Mouse (Mus musculus): ENCODE measurements at regions not wholly inside any gene's neighbourhood (a gene's known extent, or its start where the extent isn't known, plus 50 kb on each side); places are given as distances from the start of the nearest gene placed in this dataset.

DNA sequence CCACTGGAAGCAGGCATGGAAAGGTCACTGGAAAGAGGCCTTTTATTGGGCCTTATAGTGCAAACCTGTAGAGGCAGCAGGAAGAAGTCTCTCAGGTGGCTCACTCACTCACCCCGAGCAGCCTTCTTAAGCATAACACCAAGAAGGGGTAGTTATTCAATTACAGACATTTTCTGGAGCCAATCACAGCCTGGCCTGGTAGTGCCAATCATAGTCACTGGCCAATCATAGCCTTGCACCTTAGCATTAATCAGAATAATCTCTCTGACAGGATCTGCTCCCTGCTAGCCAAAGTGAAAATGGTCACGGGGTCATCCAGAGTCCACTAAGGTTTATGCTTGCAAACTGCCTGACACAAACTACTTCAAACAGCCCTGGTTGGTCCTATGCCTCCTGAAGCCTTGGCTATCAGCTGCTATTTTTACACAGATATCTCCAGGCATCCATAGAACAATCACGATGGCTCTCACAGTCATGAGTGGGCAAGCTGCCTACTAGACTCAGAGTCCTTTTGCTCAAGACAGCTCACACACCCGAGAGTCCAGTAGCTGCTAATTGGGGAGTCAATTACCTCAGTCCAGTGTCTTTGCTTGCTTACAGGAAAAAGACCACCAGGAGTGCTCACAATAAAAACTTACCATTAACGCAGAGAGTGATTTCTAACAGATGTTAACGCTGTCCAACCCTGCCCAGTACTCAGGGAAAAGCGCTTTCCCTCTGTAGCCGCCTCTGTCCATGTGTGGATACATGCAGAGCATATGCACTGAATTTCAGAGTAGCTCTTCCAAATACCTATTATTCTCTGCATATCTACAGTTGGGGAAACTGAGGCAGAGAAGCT lies 234.1 kb downstream of the Rybp start:
- DNase-seq (ENCODE audit: extremely low spot score in 1 of 2, low spot score in 1 of 2), result no peak

DNA sequence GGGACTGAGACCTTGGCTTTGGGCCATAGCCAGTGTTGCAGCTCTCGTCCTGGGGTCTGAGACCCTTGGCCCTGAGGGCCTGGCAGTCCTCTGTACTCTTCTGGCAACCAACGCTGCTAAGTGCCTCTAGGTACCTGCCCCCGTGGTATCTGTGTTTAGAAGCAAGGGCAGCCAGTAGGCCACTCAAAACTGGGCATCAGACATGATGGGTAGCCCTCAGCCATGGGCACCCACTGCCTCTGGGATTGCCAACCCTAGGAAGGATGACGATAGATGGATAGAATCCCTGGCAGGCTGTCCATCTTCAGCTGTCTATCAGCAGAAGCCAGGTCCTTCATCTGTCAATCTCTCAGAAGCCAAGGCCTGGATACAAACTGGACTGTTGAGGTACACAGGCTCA lies 234.9 kb downstream of the Rybp start:
- DNase-seq (ENCODE audit: extremely low spot score in 1 of 2, low spot score in 1 of 2), result no peak

DNA sequence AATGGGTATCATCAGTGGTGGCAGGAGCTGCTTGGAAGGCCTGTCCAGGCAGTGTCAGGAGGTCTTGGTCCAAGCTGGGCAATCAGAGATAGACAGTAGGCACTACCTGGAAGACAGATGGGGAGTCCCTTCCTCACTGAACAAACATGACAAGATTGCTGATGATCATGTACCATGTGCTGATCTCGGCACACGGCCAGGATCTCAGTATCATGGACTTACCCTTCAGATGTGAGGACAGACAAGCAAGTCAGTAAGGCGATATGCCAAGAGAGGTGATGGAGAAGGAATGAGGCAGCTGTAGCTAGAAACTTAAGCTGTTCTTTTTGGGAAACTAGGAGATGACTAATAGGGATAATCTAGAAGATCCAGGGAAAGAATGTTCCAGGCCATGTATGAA lies 238.2 kb downstream of the Rybp start:
- no peak for DNase-seq (ENCODE audit: extremely low spot score in 1 of 2, low spot score in 1 of 2)

DNA sequence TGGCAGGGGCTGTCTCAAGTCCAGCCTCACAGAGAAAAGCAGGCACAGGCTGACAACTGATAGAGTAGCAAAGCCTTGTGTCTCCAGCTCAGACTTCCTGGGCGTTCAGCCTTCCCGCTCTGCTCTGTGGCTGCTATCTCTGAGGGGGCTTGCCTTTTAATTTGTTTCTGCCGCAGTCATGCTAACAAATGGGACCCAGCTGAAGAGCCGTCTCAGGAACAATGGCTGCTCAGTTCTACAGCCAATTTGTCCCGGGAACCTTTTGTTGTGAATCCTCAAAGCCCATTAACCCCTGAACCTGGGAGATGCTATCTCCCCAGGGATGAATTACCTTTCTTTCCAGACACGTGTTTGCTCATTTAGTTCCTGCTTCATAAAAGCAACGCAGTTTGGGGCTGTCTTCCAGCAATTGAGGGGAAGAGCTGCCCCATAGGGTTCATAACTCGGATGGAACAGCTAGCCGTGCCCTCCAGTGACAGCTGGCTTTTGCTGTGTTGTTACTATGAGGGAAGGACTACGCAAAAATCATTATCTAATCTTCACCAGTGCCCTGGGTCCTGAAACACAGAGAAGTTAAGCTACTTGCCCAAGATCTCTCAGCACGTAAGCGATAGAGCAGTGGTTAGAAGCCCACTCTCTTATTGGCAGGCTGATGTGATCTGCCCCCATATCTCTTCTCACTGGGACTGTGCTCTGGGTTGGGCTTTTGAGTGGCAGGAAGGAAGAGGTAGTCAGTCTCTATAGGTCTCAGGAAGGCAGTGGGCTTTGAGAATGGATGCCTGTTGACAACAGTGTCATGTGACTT lies 240.9 kb downstream of the Rybp start:
- DNase-seq (ENCODE audit: extremely low spot score in 1 of 2, low spot score in 1 of 2), result no peak

DNA sequence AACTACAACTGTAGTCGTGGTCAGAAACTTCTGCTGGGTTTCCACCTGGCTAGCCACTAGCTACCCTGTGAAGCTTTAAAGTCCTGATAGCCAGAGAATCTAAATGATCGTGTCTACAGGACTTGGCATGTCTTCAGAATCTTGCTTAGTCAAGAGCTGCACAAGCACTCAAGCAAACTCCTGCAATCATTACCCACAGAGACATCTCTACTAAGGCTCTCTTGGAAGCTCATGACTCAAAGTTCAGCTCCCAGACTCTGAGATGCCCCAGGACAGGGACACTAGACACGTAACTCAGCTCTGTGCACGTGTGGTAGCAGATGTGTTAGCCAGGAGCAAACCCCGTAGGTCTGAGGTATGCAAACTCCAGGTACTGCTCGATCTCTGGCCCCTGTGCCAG lies 242.2 kb downstream of the Rybp start:
- DNase-seq (ENCODE audit: extremely low spot score in 1 of 2, low spot score in 1 of 2), result no peak

DNA sequence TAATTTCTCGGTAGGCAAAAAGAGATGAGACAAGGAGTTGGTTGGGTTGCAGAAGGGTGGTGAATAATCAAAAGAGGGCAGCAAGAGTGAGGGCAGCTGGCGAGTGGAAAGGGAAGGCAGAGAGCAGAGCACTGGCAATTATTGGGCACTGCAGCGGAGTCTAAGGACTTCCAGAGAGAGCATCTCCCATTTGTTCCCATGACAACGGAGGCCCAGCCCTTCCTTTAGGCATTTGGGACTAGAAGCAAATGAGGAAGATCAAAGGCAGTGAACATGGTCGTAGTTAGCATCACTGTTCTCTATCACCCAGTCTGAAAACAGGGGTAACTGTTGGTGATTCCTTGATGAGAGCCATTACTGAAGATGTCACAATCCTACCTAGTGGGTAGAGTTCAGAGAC lies 246.1 kb downstream of the Rybp start:
- DNase-seq (ENCODE audit: extremely low spot score in 1 of 2, low spot score in 1 of 2), result no peak

DNA sequence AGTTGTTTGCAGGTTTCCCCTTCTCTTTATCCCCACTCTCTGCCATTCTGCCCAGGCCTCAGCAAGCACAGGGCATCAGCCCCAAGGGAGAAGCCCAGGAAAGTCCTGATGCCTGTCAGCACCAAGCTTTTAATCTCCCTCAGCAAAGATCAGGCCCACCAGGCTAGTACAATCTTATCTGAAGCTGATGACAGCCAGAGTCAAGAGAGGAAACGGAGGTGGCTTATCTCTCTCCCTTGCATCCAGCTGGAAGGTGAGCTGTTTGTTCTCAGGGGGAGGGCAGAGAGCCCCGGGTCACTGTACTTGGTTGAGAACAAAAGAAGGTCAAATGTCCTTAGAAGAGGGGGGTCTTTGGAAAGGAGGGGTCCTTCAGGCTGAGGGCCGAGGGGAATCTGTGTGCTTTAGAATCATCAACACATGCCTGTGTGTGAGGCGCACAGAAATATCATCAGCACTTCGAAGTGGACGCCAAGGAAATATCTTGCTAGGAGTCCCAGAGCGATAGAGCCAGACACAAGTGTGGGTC lies 246.8 kb downstream of the Rybp start:
- no peak for DNase-seq (ENCODE audit: extremely low spot score in 1 of 2, low spot score in 1 of 2)

DNA sequence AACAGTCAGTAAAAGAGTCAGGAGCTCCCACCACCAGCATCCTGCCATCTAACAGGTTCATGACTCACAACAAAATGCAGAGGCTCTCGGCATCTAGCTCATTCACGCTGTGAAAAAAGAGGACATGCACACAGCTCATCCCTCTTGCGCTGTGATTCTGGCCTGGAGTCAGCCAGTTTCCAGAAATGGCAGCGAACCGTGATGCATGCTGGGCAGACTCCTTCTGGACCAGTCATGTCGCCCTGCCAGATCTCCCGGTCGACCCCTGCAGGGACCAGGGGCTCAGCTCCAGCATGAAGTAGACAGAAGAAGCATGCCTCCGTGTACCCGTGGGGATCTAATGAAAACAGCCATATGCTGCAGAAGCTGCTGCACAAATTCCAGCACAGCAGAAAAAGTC lies 254.6 kb downstream of the Rybp start:
- DNase-seq (ENCODE audit: extremely low spot score in 1 of 2, low spot score in 1 of 2), result peak; percentile 16 to 23

DNA sequence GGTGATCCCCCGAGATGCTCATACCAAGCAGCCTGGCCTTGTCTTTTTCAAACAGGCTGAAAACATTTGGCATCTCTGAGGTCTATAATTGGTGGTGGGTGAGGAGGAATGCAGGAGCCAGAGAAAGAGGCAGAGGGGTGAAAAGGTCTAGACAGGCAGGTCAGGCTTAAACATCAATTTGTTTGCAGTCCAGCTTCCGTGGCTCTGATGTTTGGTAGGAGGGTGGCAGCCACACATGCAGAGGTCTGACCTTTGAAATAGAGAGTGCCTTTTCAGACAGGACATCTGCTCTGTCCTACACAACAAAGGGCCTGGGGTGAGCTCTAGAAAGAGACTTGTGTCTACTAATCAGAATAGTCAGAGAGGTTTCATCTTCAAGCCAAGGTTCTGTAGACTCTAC lies 256.8 kb downstream of the Rybp start:
- no peak for DNase-seq (ENCODE audit: extremely low spot score in 1 of 2, low spot score in 1 of 2)

DNA sequence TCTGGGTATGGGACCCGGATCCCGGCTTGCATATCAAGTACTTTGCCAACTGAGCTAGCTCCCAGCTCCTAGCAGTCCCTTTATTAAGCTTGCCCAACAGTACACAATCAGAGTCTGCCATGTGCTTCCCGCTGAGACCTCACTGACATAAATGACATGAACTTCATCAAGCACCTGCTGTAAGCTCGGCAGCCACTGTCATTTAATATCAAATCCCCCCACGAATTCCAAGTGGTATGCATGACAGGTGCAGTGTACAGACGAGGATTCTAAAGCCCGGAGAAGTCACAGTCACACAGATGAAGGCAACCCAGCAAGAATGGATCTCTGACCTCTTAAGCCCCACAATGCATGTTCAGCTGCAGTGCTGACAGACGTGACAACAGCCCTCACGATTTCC lies 257.3 kb downstream of the Rybp start:
- DNase-seq (ENCODE audit: extremely low spot score in 1 of 2, low spot score in 1 of 2), result no peak

DNA sequence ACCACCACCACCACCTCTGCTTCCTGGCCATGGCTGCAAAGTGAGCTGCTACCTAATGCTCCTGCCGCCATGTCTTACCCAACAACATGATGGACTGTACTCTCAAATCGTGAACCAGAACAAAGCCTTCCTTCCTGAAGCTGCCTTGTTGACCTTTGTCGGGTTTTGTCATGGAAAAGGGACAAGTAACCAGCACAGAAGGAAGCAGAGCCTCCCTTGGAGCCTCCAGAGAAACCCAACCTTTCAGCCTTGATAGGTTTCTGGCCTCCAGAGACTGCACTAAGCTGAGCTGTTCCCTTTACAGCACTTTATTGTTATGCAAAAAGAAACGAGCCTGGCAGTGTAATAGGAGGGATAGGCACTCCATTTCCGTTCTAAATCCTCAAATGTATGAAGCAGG lies 259.8 kb downstream of the Rybp start:
- no peak for DNase-seq (ENCODE audit: extremely low spot score in 1 of 2, low spot score in 1 of 2)

DNA sequence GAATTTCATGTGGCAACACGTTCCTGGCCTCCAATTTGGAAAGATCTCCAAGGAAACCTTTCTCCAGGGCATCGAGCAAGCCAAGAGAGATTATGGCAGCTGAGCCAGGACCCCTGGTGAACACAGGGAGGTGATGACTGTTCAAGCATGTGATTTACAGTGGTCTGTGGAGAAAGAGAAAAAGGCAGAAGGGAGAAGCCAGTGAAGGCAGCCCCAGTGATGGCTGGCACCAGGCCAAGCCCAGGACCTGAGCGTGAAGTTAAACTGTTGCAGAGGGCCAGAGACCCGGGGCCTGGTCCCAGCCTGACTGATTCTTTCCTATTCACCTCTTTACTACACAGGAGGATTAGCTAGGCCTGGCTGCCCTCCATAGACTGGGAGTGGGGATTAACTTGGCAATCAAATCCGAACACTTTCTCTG lies 261.7 kb downstream of the Rybp start:
- no peak for DNase-seq (ENCODE audit: extremely low spot score in 1 of 2, low spot score in 1 of 2)

DNA sequence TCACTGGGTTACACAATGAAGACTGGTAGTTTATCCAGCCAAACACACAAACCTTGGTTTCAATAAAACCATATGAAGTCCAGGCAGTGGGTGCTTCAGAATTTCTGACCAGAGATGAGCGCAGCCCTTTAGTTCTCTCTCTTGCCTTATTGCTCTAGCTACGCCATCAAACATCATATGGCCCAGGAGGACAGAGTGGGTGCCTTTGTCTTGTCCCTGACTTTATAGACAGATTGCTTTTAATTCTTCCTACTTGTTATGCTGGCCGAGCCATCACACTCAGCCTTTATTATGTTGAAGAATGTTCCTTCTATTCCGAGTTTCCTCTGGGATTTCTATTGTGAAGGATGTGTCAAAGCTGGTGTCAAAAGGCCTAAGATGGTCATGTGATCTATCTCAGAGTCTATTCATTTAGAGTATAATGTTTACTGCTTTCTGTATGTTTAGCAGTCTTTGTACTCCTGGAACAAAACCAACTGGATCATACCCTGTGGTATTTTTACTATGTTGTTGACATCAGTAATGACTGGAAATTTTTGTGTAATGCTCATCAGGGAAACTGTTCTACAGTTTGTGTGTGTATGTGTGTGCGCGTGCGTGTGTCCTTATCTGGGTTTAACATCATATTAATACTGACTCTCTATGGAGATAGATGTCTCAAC lies 263.7 kb downstream of the Rybp start:
- no peak for DNase-seq (ENCODE audit: extremely low spot score in 1 of 2, low spot score in 1 of 2)

DNA sequence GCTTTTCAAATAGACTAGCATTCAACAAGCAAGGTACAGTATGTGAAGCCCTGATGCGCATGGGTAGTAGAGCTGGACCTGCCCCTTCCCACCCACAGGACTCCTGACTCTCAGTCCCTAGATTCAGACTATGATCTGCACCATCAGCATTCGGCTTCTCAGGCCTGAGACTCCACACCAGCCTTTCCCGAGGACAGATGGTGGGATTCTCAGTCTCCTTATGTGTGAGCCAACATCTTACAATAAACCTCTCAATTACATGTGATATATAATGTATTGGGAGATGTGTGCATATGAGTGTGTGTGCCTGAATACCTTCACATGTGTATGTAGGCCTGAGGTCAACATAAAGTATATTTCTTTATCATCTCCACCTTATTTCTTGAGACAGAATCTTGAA lies 268.3 kb downstream of the Rybp start:
- no peak for DNase-seq (ENCODE audit: extremely low spot score in 1 of 2, low spot score in 1 of 2)

DNA sequence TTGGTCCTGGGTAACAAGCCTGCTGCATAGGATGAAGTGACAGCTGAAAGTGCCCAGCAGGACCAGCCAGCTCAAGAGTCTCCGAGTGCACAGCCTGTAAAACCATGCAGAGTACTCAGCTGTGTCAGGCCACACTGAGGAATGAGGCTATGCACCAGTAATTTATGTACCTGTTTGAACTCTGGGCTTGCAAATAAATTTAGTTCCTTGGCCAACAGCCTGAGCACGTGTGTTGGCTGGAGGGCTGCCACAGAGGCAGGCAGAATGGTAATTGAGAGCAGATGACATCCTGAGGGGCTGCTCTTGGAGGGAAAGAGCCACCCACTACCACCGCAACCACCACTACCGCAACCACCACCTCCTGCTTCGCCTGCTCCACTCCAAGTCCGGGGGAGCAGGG lies 273.3 kb downstream of the Rybp start:
- no peak for DNase-seq (ENCODE audit: extremely low spot score in 1 of 2, low spot score in 1 of 2)

DNA sequence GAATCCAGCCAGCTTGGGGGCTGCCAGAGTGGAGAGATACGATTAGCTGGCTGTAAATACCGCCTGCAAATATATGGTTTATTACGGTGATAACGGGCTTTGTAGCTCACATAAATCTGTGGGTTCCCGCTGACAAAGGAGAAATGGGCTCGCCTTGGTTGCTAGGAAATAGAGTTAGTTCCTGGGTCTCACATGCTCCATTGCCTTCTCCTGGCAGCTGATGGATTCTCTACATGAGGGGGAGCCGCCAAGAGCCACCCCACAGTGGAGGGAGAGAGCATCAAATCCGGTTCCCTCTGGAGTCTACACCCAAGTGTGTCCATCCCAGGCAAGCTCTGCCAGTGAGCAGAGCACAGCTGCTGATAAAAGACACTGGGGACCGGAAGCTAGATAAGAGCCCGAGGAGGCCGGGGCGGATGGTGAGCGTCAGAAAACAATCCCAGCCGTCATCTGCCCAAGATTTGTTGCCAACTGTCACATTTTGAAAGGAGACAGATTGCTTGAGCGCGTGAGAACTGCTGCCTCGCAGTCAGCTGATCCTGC lies 275.7 kb downstream of the Rybp start:
- peak; percentile 34 to 43 for DNase-seq (ENCODE audit: extremely low spot score in 1 of 2, low spot score in 1 of 2)

DNA sequence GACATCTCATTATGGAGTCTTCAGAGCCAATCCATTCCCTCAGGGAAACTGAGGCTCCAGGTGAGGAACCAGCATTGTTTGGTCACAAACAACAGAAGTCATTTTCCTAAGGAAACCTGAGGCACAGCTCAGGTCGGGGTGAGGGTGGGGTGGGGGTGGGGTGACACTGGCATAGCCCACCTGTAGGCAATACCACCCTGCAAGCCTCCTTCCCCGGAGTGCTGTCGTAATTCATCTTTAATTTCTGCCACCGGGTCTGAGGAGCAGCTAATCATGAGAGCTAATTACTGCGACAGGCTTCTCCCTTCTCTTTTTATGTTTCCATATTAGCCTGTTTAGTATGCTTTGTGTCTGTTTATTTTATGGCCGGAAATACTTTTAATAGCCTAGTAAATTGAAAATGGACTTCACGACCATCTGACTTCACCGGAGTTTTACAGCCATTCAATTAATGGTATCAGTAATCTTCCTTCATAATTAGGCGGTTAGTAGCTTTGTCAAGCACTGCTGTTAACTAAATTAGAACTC lies 276.3 kb downstream of the Rybp start:
- no peak for DNase-seq (ENCODE audit: extremely low spot score in 1 of 2, low spot score in 1 of 2)

DNA sequence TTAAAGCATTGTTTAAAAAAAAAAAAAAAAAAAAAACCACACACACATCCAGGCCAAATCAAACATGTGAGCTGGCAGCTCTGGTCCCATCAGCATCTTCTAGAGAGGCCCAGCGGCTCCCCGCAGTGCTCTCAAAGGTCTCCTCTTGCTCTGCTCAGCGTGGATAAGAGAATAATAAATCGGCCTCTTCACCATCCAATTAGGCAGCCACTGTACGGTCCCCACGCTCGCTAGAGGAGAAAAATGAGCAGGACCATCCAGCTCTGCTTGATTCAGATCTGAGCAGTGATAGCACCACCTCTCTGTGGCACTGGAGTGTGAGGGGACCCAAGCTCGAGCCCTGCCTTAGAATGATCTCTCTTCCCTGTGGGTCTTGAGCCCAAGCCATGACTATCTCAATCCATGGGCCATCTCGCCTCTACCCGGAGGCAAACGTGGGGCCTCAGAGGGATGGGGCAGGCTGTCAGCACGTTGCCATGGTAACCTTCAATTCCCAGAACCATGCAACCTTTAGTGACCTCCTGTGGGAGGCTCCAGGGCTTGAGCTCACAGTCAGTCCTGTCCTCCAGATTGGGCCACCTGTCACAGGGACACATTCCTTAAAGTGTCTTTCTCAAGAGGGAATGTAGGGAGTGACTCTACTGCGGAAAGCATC lies 273.6 kb upstream of the Prok2 start:
- no peak for DNase-seq (ENCODE audit: extremely low spot score in 1 of 2, low spot score in 1 of 2)

DNA sequence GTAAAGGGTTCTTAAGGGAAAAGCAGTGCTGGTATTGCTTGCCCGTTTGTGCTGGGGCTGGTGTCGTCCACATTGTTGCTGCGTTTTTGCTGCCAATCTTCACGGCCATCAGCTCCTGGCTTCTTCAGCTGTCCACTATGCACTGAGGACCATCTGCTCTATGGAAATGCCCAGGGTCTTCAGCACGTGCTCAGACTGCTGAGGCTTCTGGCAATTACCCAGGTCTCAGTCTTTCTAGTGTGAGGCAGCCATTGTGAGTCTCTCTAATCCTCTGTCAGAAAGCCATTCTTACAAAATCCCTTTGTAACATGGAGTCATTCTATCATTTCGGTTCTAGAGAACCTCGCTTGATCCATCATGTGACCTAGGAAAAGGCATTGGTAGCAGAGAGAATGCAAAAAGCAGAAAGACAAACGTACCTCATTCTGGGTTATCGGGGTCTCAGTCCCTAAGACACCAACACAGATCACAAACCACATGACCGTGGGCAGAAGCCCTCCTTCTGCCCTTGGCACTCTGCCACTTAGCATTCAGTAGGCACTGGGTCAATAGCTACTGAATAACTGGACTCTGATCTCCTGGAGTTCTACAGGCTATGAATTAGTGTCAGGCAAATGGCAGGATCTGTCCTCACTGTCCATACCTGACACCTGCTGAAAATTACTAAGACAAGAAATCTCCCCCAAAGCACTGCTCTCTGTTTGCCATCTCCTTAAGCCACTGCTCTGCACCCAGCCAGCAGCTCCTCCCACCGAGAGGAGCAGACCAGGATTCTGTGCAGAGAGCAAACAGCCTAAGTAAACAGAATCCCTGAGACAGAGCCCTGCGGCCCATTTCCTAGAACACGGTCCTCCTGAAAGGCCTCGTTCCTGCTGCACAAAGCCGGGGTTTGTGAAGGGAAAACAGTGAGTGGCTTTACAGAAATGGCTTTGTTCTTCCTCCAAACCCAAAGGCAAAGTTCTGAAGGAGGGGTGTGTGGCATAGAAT lies 270.1 kb upstream of the Prok2 start:
- DNase-seq (ENCODE audit: extremely low spot score in 1 of 2, low spot score in 1 of 2), result no peak

All from layer of hippocampus, postnatal 25 days (tissue).